Mouse (Mus musculus): ENCODE data around the gene 4930453N24Rik. TPM values are rescaled to one million over a fixed set of nuclear protein-coding genes. Genes with fewer than 3 reads are reported as not detected.

Gene 4930453N24Rik
- polyA plus RNA-seq, 2 experiments = 6.3 to 12.0 TPM

- Histone ChIP-seq H3K9me3 (ENCODE audit: control insufficient read depth, low read length) (no peaks in the 10 kb centered on the region), H3K27ac (no peak overlapping the region), H3K4me2 (ENCODE audit: low read depth) (no peak overlapping the region), H3K4me1 (replicated peaks; ENCODE audit: control insufficient read depth in 2 of 2, insufficient read depth in 2 of 2, low read length in 1 of 2) (no peaks in the 10 kb centered on the region; a peak in 1 of 4 replicates), H3K9ac (replicated peaks) (no peak overlapping the region), H3K36me3 (replicated peaks; ENCODE audit: control insufficient read depth, insufficient read depth, low read depth) (no peaks in the 10 kb centered on the region), H3K27me3 (ENCODE audit: control insufficient read depth, insufficient read depth, low read length) (no peaks in the 10 kb centered on the region), H3K4me3 (ENCODE audit: insufficient read depth in 1 of 2, low read depth in 2 of 2, low read length in 2 of 2) (no peak overlapping the region)
- 19% methylated on average over 3 of the region's 3 CpGs for WGBS (ENCODE audit: insufficient replicate concordance)
- TF ChIP-seq CTCF (IDR thresholded peaks at IDR 0.05; ENCODE audit: low read depth) (no peak), EP300 (IDR thresholded peaks at IDR 0.05; ENCODE audit: low read depth) (no peak)
- DNase-seq (ENCODE audit: low read depth in 3 of 3, low spot score in 3 of 3) (no peak), ATAC-seq (ENCODE audit: insufficient read depth) (no peak)
Measured at GRCm38 (mm10) chr16:64753990-64754742, 16.8 kb downstream of the 4930453N24Rik start.

DNA sequence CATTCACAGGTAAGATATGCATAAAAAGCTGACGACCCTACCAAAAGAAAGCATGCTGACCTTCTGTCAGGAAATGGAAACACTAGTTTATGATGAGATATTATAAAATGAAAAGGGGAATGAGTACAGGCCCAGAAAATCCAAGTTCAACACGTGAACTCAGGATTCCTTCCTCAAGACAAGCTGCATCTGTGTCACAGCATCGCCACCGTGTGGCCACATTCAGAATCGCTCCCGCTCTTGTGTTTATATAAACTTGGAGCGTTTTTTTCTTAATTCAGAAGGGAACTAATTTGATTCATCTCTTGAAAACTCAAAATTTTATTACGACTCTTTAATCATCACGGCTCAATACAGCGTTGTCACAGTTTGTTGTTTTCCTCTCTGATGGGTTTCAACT is 22.7 kb downstream of the 4930453N24Rik start:
- H3K4me1 ChIP-seq (replicated peaks; ENCODE audit: control insufficient read depth in 2 of 2, insufficient read depth in 2 of 2, low read length in 1 of 2) = no peaks in the 10 kb centered on the region
- no peak for TF ChIP-seq EP300 (IDR thresholded peaks at IDR 0.05; ENCODE audit: low read depth)
- TF ChIP-seq CTCF (IDR thresholded peaks at IDR 0.05; ENCODE audit: low read depth) = peak; percentile 85
- WGBS (ENCODE audit: insufficient replicate concordance) = 8% methylated on average over 10 of the region's 10 CpGs
- peak; percentile 7 to 26 (median 22) for DNase-seq (ENCODE audit: low read depth in 3 of 3, low spot score in 3 of 3)
- H3K9ac ChIP-seq (replicated peaks) = no peak overlapping the region
- H3K4me2 ChIP-seq (ENCODE audit: low read depth) = no peak overlapping the region
- no peak overlapping the region for H3K27ac ChIP-seq
- H3K27me3 ChIP-seq (ENCODE audit: control insufficient read depth, insufficient read depth, low read length) = no peaks in the 10 kb centered on the region
- no peaks in the 10 kb centered on the region for H3K36me3 ChIP-seq (replicated peaks; ENCODE audit: control insufficient read depth, insufficient read depth, low read depth)
- ATAC-seq (ENCODE audit: insufficient read depth) = no peak
- H3K4me3 ChIP-seq (ENCODE audit: insufficient read depth in 1 of 2, low read depth in 2 of 2, low read length in 2 of 2) = no peak overlapping the region
- no peaks in the 10 kb centered on the region for H3K9me3 ChIP-seq (ENCODE audit: control insufficient read depth, low read length)

- no peak for TF ChIP-seq CTCF (IDR thresholded peaks at IDR 0.05; ENCODE audit: low read depth)
- no peak for TF ChIP-seq EP300 (IDR thresholded peaks at IDR 0.05; ENCODE audit: low read depth)
- no peak overlapping the region for H3K4me2 ChIP-seq (ENCODE audit: low read depth)
- H3K4me3 ChIP-seq (ENCODE audit: insufficient read depth in 1 of 2, low read depth in 2 of 2, low read length in 2 of 2) = no peak overlapping the region
- DNase-seq (ENCODE audit: low read depth in 3 of 3, low spot score in 3 of 3) = no peak
- ATAC-seq (ENCODE audit: insufficient read depth) = no peak
- H3K27me3 ChIP-seq (ENCODE audit: control insufficient read depth, insufficient read depth, low read length) = no peaks in the 10 kb centered on the region
- no peak overlapping the region for H3K27ac ChIP-seq
- H3K4me1 ChIP-seq (replicated peaks; ENCODE audit: control insufficient read depth in 2 of 2, insufficient read depth in 2 of 2, low read length in 1 of 2) = no peaks in the 10 kb centered on the region
- 33% methylated on average over 4 of the region's 4 CpGs for WGBS (ENCODE audit: insufficient replicate concordance)
- H3K9me3 ChIP-seq (ENCODE audit: control insufficient read depth, low read length) = no peaks in the 10 kb centered on the region
- no peaks in the 10 kb centered on the region for H3K36me3 ChIP-seq (replicated peaks; ENCODE audit: control insufficient read depth, insufficient read depth, low read depth)
- no peak overlapping the region for H3K9ac ChIP-seq (replicated peaks)
Measured at GRCm38 (mm10) chr16:64745089-64745488, 25.9 kb downstream of the 4930453N24Rik start.

DNA sequence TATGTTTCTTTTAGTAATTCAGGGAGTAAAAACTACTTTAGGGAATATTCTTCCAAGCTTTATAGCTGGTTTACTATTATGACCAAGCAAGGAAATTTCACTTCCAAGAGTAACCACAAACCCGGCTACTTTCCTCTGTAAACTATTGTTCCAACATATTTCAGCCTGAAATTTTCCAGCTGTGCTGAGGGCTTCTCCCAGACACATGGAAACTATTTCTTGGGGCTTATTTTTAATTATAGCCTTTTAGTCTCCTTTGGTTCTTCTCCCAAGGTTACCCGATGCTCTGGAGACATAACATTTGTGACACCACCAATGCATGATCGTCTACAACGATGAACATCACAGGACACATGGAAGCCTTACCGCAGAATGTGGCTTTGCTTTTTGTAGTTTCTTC is 33.7 kb downstream of the 4930453N24Rik start:
- H3K4me1 ChIP-seq (replicated peaks; ENCODE audit: control insufficient read depth in 2 of 2, insufficient read depth in 2 of 2, low read length in 1 of 2) = no peaks in the 10 kb centered on the region
- H3K9me3 ChIP-seq (ENCODE audit: control insufficient read depth, low read length) = no peaks in the 10 kb centered on the region
- no peaks in the 10 kb centered on the region for H3K27me3 ChIP-seq (ENCODE audit: control insufficient read depth, insufficient read depth, low read length)
- WGBS (ENCODE audit: insufficient replicate concordance) = 73% methylated on average over 5 of the region's 5 CpGs
- no peak overlapping the region for H3K4me2 ChIP-seq (ENCODE audit: low read depth)
- H3K9ac ChIP-seq (replicated peaks) = no peak overlapping the region
- DNase-seq (ENCODE audit: low read depth in 3 of 3, low spot score in 3 of 3) = no peak
- TF ChIP-seq EP300 (IDR thresholded peaks at IDR 0.05; ENCODE audit: low read depth) (no peak), CTCF (IDR thresholded peaks at IDR 0.05; ENCODE audit: low read depth) (no peak)
- H3K27ac ChIP-seq = no peak overlapping the region
- ATAC-seq (ENCODE audit: insufficient read depth) = no peak
- no peaks in the 10 kb centered on the region for H3K36me3 ChIP-seq (replicated peaks; ENCODE audit: control insufficient read depth, insufficient read depth, low read depth)
- H3K4me3 ChIP-seq (ENCODE audit: insufficient read depth in 1 of 2, low read depth in 2 of 2, low read length in 2 of 2) = no peak overlapping the region

DNA sequence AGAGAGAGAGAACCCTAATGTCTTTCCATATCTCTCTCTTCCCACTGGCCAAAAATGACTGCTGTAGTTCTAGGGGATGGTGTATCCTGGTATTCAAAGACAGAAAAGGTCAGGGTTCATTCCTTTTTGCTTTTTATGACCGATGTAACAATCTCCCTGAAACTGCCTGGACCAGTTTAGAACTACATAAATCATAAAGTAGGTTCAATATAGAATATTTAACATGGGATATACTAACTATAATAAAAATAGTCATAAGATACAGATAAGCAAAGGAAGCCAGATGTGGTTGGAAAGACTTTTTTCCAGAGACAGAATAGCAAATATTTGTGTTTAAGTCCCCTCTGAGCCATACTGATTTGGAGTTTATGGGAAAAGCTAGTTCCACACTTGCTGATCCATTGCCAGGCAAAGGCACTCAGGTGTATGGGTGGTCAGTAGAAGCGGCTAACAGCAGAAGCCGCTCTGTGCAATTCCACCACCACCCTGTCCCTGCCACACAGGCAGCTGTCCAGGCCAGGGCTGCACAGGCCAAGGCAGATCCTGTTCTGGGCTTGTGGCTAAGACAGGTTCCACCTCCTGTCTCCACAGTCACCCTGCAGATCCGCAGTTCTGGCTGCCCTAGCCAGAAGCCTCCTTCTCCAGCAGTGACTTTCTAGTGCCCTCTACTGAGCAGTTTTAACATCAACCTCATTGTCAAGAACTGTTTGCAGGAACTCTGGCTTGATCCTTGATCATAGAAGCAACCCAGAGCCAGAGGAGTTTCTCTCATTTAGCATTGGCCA is 47.5 kb downstream of the 4930453N24Rik start:
- Histone ChIP-seq H3K4me3 (ENCODE audit: insufficient read depth in 1 of 2, low read depth in 2 of 2, low read length in 2 of 2) (no peak overlapping the region), H3K36me3 (replicated peaks; ENCODE audit: control insufficient read depth, insufficient read depth, low read depth) (no peaks in the 10 kb centered on the region), H3K27me3 (ENCODE audit: control insufficient read depth, insufficient read depth, low read length) (no peaks in the 10 kb centered on the region), H3K4me1 (replicated peaks; ENCODE audit: control insufficient read depth in 2 of 2, insufficient read depth in 2 of 2, low read length in 1 of 2) (no peaks in the 10 kb centered on the region), H3K27ac (no peak overlapping the region), H3K4me2 (ENCODE audit: low read depth) (no peak overlapping the region), H3K9me3 (ENCODE audit: control insufficient read depth, low read length) (no peaks in the 10 kb centered on the region), H3K9ac (replicated peaks) (no peak overlapping the region)
- DNase-seq (ENCODE audit: low read depth in 3 of 3, low spot score in 3 of 3) (no peak), ATAC-seq (ENCODE audit: insufficient read depth) (no peak)
- TF ChIP-seq CTCF (IDR thresholded peaks at IDR 0.05; ENCODE audit: low read depth) (peak; percentile 42; the same call in 1 of the 2 replicates), EP300 (IDR thresholded peaks at IDR 0.05; ENCODE audit: low read depth) (no peak)
- WGBS (ENCODE audit: insufficient replicate concordance) = 42% methylated on average over 4 of the region's 4 CpGs
